Mouse (Mus musculus) layer of hippocampus, adult 9-10 months (tissue): ENCODE measurements around the gene Tmem270.
"Not testable (repeated sequence)": the region's sequence is repeated elsewhere in the genome, so short reads cannot be mapped to it uniquely, and the experiment has no call there.

Experiments
- DNase-seq: peaks from one replicate; pipeline ENCODE4 v3.0.0; 2022; ENCODE audit warnings: low spot score

Tmem270 gene

DNA sequence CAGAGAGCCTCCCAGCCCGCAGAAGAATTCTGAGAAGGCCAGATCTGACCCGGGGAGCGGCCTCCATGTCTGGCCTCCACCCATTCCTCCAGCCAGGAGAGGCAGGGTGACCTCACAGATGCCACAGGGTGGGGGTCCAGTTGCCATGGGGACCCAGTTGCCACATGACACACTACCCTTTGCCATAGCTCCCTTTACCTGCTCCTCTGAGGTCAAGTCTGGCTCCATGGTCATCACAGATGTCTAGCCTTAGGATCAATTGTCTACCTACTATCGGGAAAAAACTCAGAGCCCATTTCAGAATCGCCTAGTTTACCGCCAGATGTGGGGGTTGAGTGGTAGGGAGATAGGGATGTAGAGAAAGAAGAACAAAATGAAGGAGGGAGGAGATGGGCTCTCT, at the start of gene Tmem270:
Tmem270 (minus strand) TSS at position 101 of the 400 bp plus-strand sequence.
- no peak for DNase-seq

DNA sequence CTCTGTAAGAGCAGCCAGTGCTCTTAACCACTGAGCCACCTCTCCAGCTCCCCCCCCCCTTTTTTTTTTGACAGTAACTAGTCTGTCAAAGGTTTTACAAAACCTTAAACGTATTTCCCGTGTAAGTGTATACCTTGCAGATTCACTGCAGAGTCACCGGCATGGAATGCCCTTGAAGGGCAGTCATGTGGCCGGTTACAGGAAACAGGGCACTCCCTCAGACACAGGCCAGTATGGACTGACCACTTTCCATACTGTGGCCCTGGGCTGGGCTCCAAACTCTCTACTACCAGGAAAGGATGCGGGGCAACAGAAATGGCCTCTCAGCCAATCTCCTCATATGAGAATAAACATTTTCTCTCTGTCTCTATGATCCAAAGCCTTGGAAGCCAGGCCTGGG, 49.0 kb upstream of the Tmem270 start:
- DNase-seq, result no peak

- no peak for DNase-seq
Observed at GRCm38 (mm10) chr5:134951053-134951884, 44.7 kb upstream of the Tmem270 start.

GRCm38 (mm10) chr5:134948085-134948439, 41.5 kb upstream of the Tmem270 start:
- no peak for DNase-seq

GRCm38 (mm10) chr5:134947420-134948084, 41.0 kb upstream of the Tmem270 start:
- no peak for DNase-seq

- DNase-seq, result no peak
Observed at GRCm38 (mm10) chr5:134946857-134947255, 40.3 kb upstream of the Tmem270 start, which contains the start of gene Cldn4. Cldn4 (minus strand) TSS chr5:134946934.

GRCm38 (mm10) chr5:134946063-134946856, 39.7 kb upstream of the Tmem270 start:
- no peak for DNase-seq

GRCm38 (mm10) chr5:134945266-134945959, 38.9 kb upstream of the Tmem270 start:
- no peak for DNase-seq

DNA sequence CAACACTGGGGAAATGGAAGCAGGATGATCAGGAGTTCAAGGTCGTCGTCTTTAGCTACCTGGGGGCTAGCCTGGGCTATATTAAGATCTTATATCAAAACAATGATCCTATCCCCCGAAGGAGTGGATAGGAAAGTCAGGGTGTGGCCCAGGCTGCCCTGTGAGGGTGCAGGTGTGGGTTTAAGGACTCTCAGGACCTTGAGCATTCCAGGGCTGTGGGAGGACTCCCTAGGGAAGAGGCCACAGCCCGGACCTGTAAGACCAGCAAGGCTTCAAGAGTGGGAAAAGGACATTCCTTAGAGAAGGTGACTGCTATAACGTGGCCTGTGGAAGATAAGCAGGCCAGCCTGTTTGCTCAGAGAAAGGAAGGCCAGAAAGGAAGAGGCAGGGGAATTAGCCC, 37.6 kb upstream of the Tmem270 start:
- DNase-seq, result no peak

DNA sequence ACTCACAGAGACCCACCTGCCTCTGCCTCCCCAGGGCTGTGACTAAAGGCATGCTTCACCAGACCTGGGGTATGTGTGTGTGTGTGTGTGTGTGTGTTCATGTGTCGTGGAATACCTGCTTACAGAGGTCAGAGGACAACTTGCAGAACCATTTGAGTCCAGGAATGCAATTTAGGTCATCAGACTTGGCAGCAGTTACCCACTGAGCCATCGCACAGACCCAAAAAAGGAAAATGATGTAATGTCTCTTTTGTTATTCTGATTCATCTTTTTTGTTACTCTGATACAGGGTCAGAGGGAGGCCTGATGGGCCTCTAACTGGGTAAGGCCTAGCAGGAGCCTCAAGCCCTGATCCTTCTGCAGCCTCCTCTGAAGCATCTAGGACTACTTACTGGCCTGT, 36.2 kb upstream of the Tmem270 start:
- DNase-seq, result no peak

- DNase-seq, result no peak
Observed at GRCm38 (mm10) chr5:134941472-134942209, 35.1 kb upstream of the Tmem270 start.

DNA sequence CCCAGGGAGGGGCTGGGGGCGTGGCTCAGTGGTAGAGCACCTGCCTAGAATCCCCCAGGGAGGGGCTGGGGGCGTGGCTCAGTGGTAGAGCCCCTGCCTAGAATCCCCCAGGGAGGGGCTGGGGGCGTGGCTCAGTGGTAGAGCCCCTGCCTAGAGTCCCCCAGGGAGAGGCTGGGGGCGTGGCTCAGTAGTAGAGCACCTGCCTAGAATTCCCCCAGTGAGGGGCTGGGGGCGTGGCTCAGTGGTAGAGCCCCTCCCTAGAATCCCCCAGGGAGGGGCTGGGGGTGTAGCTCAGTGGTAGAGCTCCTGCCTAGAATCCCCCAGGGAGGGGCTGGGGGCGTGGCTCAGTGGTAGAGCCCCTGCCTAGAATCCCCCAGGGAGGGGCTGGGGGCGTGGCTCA, 33.0 kb upstream of the Tmem270 start:
- not testable (repeated sequence) for DNase-seq

GRCm38 (mm10) chr5:134939069-134939468, 32.5 kb upstream of the Tmem270 start:
- DNase-seq, result no peak

GRCm38 (mm10) chr5:134936626-134937185, 30.2 kb upstream of the Tmem270 start:
- DNase-seq, result no peak

GRCm38 (mm10) chr5:134936051-134936450, 29.5 kb upstream of the Tmem270 start:
- DNase-seq, result no peak

DNA sequence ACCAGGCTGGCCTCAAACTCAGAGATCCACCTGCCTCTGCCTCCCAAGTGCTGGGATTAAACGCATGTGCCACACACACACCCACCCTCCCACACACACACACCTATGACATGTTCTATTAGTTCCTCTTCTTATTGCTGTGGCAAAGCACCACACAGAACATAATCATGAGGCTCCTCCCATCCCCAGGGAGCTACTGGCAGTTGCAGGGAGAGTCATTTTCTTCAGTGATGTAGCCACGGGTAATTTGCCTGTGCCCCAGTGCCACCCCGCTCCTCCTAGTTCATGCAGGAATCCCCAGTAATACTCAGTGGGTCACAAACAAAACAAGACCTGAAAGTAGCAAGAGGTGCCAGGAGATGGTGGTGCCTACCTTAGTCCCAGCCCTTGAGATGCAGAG, 28.1 kb upstream of the Tmem270 start:
- no peak for DNase-seq

- not testable (repeated sequence) for DNase-seq
Observed at GRCm38 (mm10) chr5:134933686-134934085, 27.2 kb upstream of the Tmem270 start.

GRCm38 (mm10) chr5:134933281-134933680, 26.7 kb upstream of the Tmem270 start:
- no peak for DNase-seq

DNA sequence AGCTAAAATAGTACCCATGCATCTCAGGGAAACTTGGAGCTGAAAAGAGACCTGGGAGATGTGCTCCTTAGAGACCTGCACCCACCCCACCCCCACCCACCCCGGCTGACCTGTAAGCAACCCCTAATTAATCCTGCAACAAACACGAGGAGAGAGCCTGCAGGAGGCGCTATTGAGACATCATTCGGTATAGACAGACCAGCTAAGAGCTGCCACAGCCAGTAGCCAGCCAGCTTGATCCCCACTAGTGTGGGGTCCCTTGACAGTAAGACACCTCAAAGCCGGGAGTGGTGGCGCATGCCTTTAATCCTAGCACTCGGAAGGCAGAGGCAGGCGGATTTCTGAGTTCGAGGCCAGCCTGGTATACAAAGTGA, 26.4 kb upstream of the Tmem270 start:
- peak; percentile 35 for DNase-seq

- DNase-seq, result peak; percentile 59
Observed at GRCm38 (mm10) chr5:134932179-134932902, 25.8 kb upstream of the Tmem270 start, which contains the start of gene Mettl27. Mettl27 (plus strand) TSS chr5:134932368.
